Mouse (Mus musculus) c-Kit-negative CD71-positive TER-119-positive erythroid progenitor cells, embryonic 14.5 days (primary cell): Measurements from ENCODE around the gene Etv5.
"Not testable (repeated sequence)": the region's sequence is repeated elsewhere in the genome, so short reads cannot be mapped to it uniquely, and the experiment has no call there.

Source experiments
- DNase-seq: peaks from one replicate; pipeline ENCODE4 v3.0.0-alpha.2; 2013; ENCODE audit warnings: low read depth, low spot score

Etv5 gene

DNA sequence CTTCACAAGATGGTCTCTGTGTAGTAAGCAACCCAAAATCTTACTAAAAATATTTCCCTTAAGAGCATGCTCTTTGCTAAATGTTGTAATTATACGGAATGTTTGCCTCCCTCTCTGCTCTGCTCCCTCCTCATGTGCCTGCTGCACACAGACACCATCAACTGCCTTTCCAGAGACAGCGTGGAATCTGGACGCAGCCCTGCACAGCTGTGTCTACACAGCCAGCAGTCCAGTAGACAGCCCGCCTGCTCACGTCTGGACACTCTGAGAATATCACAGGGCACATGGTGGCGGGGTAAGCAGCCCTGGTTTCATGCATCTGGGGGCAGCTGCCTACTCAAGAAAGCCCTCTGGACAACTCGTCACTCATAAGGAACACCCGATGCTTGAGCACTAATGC lies 43.1 kb downstream of the Etv5 start:
- no peak for DNase-seq

DNA sequence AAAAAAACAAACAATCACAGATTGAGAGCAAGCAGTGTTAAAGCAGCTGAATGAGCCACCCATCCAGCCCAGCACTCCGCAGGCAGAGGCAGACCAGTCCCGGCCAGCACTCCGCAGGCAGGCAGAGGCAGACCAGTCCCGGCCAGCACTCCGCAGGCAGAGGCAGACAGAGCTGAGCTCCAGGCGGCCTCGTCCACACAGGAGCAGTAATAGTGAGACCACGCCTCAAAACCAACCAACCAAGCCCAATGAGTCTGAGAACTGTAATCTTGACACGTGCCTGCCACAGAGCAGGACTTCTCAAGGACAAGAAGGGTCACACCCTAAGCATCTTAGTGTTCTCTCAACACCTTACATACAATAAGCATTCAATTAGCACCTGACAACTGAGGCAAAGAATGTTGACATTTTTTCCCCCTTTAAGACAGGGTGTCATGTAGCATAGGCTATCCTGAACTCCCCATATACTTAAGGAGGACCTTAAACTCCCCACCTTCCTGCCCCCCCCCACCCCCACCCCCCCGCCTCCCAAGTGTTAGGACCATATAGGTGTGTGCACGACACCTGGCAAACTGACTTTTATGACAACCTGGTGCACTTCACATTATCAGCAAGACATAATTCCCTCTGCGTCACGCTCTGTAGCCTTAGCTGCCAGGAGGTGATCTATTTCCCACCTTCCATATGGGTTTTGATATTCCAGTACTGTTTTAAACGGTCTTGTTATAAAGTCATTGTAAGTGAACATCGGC lies 44.2 kb downstream of the Etv5 start:
- DNase-seq = no peak

DNA sequence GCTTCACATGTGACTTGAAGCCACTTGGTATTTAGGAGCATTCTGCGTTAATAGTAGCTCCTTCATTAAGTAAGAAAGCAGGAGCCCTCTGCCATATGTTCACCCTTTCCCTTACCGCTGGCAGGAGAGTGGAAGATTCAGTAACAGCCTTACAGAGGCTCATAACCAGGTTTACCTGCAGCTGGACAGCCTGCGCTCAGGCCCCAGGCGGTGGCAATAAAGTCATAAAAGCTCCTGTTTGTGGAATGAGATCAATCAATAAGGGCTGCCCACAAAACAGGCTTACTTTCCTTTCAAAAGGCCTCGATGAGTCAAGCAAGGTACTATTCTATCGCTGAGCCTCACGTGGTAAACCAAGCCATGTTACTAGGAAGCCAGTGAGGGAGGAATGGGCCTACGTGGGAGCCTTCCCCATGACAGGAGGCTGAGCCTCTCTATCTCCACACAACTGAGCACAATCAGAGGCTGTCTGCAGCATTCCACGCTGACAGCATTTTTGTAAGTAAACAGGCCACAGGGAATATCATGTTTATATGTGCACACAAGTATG lies 49.1 kb downstream of the Etv5 start:
- no peak for DNase-seq

DNA sequence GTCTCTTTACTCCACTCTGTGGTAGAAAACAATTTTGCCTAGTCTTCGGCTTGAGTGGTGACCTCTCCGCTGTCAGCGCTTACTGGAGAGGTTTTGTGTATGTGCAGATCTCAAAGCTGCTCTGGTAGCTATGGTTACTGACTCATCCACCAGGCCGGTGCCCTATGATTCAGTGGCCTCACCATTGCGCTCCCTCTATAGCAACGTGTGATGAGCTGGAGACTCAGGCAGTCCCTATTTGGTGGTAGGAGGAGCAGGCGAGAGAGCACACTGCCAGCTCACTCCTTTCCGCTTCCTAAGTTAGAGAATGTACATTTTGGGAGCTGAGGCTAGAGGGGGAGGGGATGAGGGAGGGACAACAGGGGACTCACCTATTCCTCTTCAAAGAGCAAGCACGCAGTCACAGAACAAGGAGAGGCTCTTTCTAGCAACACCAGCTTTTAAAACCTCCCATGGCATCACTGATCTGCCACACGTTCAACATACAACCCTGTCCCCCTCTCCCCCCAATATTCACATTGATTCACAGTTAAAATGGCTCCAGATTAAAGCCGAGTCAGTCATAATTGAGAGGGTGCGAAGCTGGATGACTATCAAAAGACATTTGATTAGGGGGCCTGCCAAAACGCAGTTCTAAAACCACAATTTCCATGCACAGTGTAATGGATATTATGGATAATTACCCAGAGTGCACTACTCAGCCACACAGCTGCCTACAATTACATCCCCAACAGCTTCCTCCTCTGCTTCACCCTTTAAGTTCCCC lies 50.2 kb downstream of the Etv5 start:
- no peak for DNase-seq

DNA sequence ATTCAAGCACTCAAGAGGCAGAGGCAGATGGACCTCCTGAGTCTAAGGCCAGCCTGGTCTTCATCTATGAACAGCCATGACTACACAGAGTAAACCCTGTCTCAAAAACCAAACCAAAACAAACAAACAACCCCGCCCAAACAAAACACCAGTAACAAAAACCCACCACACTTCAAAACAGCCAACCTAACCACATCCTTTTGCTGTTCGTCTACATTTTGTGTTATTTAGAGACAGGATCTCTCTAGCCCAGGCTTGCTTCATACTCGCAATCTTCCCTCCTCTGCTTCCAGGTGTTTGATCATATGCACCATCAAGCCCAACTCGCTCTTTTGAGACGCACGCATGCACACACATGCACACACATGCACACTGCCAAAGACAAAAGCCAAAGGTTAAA lies 51.8 kb downstream of the Etv5 start:
- no peak for DNase-seq

DNA sequence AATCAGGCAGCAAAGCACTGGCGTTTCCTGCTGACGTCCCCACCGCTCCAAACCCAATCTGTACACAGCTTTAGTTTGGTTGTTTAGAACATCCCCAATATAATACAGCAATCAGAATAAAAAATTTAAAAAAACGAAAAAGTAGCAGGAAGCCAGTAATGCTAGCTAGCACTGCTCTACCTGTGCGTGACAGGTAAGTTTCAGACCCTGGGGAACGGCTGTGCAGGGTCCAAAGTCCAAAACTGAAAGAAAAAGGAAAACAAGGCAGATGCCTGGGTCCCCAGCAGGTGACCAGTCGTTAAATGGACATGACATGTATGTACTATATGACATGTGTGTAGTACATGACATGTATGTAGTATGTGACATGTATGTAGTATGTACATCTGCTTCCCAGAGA lies 57.5 kb downstream of the Etv5 start:
- DNase-seq = not testable (repeated sequence)

DNA sequence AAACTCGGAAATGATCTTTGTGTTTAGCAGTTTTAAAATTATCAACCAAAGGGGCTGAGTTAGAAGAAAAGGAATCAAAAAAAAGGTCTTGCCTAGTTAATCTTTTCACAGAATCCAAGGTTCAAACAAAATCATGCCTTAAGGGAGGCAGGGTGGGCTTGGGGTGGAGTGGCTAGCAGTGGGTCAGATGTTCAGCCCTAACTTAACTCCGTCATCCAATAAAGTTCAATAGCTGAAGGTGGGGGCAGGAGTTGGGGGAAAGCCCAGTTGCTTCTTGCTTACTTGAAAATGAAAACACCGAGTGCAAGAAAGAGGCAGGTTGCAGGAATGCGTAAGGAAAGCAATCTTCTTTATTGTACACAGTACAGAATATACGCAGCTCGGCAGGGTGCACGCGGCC lies 58.5 kb downstream of the Etv5 start:
- DNase-seq = no peak

DNA sequence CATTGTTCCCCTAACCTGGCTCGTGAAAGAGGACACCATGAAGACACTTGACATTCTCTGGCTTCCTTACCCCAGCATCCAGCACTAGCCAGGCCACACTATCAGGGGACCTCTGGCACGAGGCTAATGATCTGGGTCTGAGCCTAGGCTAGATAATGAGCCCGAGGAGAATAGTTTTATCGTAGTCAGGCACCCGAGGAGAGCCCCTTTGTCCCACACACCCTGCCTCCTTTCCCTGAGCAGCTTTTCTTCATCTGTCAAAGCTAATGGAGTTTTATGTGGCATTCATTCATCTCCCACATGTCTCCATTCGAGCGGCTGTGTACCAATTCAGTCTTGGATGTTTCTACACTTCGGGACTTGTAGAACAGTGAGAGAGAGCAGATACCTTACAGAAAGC lies 59.5 kb downstream of the Etv5 start:
- DNase-seq = no peak

DNA sequence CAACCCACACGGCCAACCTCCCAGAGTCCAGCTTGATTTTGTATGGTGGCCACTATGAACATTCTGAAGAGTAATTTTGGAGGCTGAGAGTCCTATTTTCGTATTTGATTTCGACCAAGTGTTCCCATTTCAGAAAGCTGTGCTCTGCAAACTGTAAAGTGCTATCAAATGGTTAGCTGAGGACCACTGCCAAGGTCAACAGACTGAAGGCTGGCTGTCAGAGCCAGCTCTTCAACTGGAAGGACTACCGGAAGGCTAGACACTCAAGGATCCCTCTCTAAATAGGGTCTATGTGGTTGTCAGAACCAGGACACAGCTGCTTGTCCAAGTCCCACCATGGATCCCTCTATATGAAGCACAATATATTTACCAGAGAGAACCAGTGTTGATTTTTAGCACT lies 60.2 kb downstream of the Etv5 start:
- DNase-seq = no peak

DNA sequence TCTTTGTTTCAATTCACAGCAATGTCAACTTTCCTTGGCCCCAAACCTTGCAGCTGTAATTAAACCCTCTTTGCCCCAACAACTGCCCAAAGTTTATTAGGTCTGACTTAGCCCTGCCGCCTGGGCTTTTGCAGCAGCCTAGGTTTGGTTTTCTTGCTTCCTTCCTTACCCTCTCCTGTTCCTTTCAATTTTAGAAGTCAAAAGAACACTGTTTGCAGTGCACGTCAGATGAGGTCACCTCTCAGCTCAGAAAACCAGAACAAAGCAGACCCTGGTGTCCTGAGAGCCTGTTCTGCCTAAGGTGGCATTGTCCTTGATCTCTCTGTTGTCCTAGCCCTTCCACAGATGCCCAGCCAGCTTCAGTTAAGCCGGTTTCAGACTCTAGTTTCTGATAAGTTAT lies 61.8 kb downstream of the Etv5 start:
- DNase-seq = no peak

DNA sequence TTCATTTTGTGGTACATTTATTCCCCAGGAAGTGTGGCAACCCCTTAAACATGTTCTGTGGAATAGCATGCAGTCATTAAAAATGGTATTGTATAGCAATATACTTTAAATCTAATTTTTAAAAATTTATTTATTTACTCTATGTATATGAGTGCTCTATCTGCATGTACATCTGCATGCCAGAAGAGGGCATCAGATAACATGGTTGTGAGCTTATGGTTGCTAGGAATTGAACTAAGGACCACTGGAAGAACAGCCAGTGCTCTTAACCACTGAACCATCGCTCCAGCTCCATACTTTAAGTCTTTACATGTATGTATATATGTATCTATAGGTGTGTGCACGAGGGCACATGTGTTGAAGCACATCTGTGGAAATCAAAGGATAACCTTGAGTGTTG lies 64.6 kb downstream of the Etv5 start:
- DNase-seq = no peak

DNA sequence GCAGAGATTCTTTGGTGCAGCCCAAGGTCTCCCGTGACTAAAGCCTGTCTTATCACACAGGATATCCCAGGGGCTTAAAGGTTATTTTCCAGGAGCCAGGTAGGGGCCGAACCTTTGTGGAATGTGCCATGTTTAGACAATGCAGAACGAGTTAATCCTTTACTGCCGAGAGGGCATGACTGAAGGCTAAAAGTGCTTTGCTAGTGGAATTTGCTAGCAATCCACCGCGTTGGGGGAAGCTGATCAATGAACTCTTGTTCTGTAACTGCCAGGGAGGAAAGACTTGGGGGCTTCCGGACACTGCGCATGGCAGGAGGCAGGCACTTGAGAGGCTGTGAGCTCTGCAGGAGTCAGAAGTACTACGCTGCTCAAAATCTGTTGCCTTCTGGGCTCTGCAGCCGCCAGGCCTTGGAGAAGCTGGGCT lies 66.8 kb downstream of the Etv5 start:
- DNase-seq = no peak

DNA sequence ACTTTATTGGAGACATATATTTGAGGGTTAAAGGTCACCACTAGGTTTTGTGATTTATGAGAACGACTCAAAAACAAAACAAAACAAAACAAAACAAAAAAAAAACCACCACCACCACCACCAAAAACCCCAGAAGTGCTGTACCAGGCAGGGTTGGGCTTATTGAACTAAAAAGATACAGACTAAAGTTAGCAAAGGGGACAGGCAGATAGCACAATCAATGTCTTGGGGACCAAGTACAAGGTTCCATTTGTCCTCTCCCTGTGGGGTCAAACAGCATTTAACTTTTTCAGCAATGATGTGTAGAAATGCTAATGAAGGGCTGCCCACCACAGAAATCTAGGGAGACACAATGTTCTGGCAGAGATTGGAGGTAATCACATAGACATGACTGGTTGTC lies 67.3 kb downstream of the Etv5 start:
- no peak for DNase-seq

DNA sequence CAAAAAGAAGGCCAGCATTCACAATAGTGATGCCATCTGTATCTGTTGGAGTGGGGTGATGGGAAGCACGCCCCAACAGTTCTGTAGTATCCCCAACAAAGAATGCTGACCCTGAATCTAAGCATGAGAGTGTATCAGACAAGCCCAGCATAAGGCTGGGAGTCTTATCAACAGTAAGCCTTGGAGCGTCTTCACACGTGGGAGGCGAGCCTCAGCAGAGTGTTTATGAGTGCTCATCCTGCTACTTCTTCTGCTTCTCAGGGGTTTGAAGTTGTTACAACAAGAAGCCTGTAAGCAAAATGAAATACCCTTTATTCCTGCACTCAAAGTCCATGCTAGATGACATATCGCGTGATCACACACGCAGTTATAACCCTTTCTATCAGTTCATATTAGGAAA lies 72.4 kb downstream of the Etv5 start:
- no peak for DNase-seq

DNA sequence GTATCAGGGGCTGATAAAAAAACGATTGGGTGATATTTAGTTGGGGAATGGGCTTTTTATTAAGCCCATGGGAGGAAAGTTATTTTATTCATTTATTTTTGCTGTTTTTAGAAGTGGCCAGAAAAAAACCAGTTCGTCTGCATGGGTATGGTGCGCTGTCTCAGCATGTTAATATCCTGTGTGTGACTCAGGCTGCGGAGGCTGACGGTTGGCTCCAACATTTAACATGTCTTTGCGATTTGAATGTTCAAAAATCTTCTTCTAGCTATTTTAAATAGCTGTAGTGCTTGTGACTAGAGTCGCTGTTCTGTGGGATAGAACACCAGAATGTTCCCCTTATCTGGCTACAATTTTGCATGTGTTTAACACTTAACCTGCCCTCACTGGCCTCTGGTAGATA lies 73.5 kb downstream of the Etv5 start:
- no peak for DNase-seq

DNA sequence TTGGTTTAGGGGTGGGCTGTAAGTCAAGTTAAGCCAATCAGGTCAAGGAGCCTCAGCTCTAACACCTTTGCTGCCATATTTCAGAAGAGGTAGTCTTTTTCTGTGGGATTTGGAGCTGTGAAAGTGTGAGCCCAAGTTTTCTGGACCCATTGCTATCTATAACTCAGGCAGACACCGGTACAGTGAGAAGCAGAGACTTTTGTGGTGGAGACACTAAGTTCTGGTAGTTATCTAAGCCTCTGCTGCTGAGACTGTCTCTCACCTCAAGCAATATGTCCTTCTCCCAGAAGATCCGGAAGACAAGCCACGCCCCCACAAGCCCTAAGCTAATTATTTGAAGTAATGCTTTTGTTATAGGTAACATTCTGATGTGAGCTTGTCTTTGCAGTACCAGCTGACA lies 73.9 kb downstream of the Etv5 start:
- no peak for DNase-seq

DNA sequence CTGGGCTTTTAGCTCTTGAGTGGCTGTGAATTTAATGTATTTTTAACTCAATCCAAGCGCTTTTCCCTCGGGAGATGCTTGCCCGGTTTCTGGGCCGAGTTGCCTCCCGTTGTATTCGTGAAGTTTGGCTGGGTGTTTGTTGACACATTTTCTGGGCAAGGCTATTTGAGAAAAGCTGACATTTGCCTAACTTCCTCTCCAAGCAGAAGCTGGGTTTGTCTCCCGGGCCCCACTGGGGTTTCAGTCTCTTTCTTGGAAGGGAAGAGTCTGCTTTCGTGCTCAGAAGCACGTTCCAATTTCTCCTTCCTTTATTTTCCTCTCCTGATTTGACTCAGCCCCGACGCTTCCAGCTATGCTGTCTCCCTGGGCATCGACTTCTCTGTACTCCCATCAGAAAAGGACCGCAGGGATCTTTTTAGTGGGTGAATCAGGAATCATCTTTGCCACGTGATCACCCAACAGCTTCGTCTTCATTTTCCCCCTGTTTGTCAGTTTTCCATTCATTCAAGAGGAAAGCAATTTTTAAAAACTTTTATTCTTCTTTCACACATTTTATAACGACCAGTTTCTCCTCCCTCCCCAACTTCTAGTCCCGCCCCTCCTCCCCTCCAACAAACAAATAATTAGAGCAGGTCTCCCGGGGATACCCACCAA lies 80.7 kb downstream of the Etv5 start:
- DNase-seq = no peak

DNA sequence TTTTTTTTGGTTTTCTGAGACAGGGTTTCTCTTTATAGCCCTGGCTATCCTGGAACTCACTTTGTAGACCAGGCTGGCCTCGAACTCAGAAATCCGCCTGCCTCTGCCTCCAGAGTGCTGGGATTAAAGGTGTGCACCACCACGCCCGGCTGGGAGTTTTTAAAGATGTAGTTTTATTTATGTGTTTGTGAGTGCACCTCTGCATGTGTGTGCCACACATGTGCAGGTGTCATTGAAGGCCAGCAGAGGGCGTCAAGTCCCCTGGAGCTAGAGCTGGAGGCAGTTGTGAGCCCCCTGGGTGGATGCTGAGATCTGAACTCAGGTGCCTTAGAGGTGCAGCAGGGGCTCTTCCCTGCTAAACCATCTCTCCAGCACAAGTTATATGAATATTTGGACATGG lies 85.3 kb downstream of the Etv5 start:
- not testable (repeated sequence) for DNase-seq

DNA sequence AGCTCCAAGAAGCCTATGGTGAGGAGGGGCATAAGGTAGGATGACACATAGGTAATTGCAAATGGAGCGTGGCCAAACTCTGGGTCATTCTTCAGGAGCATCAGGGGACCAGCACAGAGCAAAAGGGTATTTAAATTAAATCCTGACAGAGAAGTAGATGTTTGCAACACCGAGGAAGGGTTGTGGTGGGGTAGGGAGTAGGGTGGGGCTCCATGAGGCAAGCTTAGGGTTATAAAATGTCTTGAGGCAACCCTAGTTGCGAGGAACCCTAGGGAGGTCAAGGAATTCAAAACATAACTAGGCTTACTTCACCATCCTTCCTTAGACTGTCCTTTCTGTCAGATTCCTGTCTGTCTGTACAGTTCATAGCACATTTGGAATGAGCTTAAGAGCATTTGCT lies 85.9 kb downstream of the Etv5 start:
- DNase-seq = no peak

DNA sequence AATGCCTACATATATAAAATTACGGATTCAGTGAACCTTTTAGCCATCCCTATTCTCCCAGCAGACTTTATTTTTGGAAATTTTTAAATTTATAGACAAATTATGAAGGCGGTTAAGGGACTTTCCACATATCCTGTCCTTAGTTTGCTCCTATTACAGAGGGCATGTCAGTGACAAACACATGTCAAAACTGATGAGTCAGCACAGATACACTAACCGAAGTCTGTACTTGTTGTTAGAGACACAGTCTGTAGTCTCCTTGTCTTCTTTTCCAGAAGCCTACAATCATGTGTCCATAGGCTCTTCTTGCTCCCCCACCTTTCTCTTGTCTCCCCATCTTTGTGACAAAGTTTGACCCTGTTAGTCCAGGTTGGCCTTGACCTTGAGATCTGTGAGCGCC lies 88.3 kb downstream of the Etv5 start:
- DNase-seq = no peak

DNA sequence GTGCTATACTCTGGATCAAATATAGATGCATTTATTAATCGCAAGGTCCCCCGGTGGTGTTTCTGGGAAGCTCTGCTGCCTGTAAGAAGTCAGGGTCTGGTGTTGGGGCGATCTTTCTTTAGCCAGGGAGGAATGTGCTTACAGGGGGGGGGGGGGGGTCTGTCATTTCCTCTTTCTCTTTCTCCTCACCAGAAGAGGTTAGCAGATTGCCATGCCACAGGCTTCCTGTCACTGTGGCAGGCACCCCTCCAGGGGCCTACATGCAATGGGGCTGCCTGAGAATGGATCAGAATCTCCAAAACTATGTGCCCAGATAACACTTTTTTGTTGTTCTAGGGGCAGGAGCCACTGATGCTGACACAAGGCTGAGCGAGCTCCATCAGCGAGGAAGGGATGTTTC lies 89.7 kb downstream of the Etv5 start:
- DNase-seq = no peak

DNA sequence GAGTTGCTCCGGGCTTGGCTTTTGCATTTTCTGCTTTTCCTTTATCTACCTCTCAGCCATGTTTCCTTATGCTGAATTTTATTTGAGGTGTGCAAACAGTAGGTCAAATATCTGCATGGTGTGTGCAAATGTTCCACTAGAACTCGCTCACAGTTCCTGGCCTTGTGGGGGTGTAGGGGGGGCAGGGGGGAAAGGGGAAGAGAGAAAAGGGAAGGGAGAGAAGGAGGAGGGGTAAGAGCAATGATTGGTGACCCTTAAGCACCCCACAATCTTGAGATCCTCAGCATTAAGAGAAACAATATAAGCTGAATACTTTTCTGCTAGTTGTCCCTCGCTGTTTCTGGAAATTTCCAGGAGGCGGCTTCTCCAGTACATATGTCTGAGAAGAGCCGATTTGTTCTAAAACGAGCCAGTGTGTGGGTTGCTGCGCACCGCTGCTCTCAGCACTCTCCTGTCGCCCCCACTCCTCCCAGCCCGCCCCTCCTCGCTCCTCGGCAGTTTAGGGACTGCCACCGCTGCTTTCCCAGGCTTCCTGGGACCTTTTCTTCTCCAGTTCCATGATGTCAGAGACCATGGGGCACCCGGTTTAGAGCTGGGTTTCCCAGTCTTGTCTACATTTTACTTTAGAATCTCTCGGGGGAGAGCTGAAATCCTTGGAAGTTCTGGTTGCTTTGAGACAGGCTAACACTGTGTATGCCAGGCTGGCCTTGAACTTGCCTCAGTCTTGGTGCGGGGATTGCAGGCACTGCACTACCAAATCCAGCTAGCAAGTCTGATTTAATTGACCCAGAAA lies 90.8 kb downstream of the Etv5 start:
- no peak for DNase-seq
